Mouse (Mus musculus) liver, embryonic 11.5 days (tissue): Measurements from ENCODE around the gene P3h1. TPM values are rescaled to one million over a fixed set of nuclear protein-coding genes. Genes with fewer than 3 reads are reported as not detected.
"Not testable (repeated sequence)": the region's sequence is repeated elsewhere in the genome, so short reads cannot be mapped to it uniquely, and the experiment has no call there.

ENCODE experiments used
- ATAC-seq: fragments of 200-750 bp; cut with Nextera tagmentation; replicated peaks from 2 replicates; pipeline ENCODE4 v1.8.0; 2017; ENCODE audit warnings: moderate number of reproducible peaks, mild to moderate bottlenecking, moderate TSS enrichment, moderate library complexity; ENCODE audit not compliant: low FRiP score
- DNase-seq: peaks from one replicate; pipeline ENCODE4 v3.0.0-alpha.2; 2017; ENCODE audit warnings: low spot score
- H3K27ac ChIP-seq: fragments of 300-500 bp; sonication (generic); 2 replicates; pipeline ENCODE4 v1.5.1; 2014; ENCODE audit warnings: mild to moderate bottlenecking, low read depth, low read length, control low read depth
- H3K27me3 ChIP-seq: fragments of 300-500 bp; sonication (generic); replicated peaks from 2 replicates; pipeline ENCODE4 v1.6.1; 2014; ENCODE audit warnings: low read length, mixed read lengths; ENCODE audit not compliant: control insufficient read depth, insufficient read depth
- H3K36me3 ChIP-seq: fragments of 300-500 bp; sonication (generic); 2 replicates; pipeline ENCODE4 v1.6.1; 2014; ENCODE audit warnings: mild to moderate bottlenecking, low read length, moderate library complexity, mixed read lengths; ENCODE audit not compliant: control insufficient read depth, insufficient read depth
- H3K4me1 ChIP-seq: fragments of 300-500 bp; sonication (generic); replicated peaks from 2 replicates; pipeline ENCODE4 v1.6.1; 2014; ENCODE audit warnings: low read length, mixed read lengths; ENCODE audit not compliant: control insufficient read depth, insufficient read depth
- H3K4me2 ChIP-seq: fragments of 300-500 bp; sonication (generic); 2 replicates; pipeline ENCODE4 v1.6.1; 2014; ENCODE audit warnings: mild to moderate bottlenecking, control low read depth, moderate library complexity
- H3K4me3 ChIP-seq: fragments of 300-500 bp; sonication (generic); 2 replicates; pipeline ENCODE4 v1.5.1; 2014; ENCODE audit warnings: low read depth, low read length, control low read depth
- H3K9ac ChIP-seq: fragments of 300-500 bp; sonication (generic); 2 replicates; pipeline ENCODE4 v1.6.1; 2014; ENCODE audit warnings: low read depth, low read length, control low read depth
- H3K9me3 ChIP-seq: fragments of 300-500 bp; sonication (generic); 2 replicates; pipeline ENCODE4 v1.6.1; 2016; ENCODE audit warnings: low read length, inconsistent platforms, mixed read lengths; ENCODE audit not compliant: control insufficient read depth
- WGBS: fragments of 180-500 bp; shearing (Covaris S2); extraction: QIAGEN DNeasy Blood & Tissue Kit; methylation state at CpG from one replicate; pipeline ENCODE4 v1.1.7; 2014; 5-methylcytosine and 5-hydroxymethylcytosine counted together
- polyA plus RNA-seq: library from polyadenylated mRNA; unstranded; fragments of >200 nt; fragmentation: Nextera tagmentation; extraction: Ambion mirVana; gene quantifications from 2 replicates; pipeline ENCODE4 v1.2.1, GENCODE M21; 2014

The P3h1 gene
- polyA plus RNA-seq, 1 experiment from 2014 or later = 20.8 TPM

DNA sequence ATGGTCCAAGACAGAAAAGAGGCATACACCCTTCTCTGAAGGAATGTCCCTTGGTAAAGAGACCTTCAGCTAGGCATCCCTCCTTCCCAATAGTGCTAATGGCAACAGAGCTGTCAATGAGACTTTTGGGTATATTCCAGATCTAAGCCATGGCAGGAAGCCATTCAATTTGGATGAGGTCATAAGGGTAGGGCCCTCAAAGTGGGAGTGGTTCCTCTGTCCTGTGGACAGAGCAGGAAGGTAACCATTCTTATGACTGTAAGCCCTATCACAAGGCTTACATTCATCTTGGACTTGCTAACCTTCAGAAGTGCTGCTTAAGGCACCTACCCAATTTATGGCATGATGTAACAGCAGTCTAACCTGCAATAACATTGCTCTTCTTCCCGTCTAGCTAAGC lies 41.9 kb downstream of the P3h1 start:
- WGBS = 76% methylated on average over 1 of the region's 1 CpGs
- Histone ChIP-seq H3K36me3 (peaks cover 46% of the 10 kb centered on the region), H3K27ac (0 out of 2 replicates have a peak overlapping the region, but pooled peaks have one; percentile 26), H3K27me3 (no peaks in the 10 kb centered on the region), H3K9ac (no peak overlapping the region), H3K4me3 (no peak overlapping the region), H3K4me1 (no peaks in the 10 kb centered on the region), H3K4me2 (no peak overlapping the region), H3K9me3 (no peaks in the 10 kb centered on the region)
- ATAC-seq (peak; percentile 42; the same call in 1 of the 2 replicates), DNase-seq (no peak)

DNA sequence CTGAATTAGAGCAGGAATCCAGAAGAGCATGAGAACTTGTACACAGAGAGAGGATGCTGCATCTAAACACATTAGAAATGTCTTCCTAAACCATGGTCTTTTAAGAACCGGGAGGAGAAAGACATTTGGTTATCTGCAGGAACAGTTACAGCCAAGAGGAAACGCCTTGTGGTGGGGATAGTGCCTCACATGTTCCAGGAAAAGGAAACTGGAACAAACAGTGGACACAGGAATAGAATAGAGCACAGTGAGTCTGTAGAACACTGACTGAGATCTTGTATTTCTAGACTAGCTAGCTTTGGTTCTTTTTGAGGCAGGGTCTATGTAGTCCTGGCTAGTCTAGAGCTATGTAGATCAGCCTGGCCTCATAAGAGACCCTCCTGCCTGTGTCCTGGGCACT lies 42.5 kb downstream of the P3h1 start:
- Histone ChIP-seq H3K9me3 (no peaks in the 10 kb centered on the region), H3K27me3 (no peaks in the 10 kb centered on the region), H3K9ac (no peak overlapping the region), H3K4me2 (no peak overlapping the region), H3K36me3 (peaks cover 47% of the 10 kb centered on the region), H3K4me1 (no peaks in the 10 kb centered on the region), H3K4me3 (no peak overlapping the region), H3K27ac (peak overlapping the region; percentile 44; the same call in 1 of the 2 replicates)
- WGBS = 51% methylated on average over 2 of the region's 2 CpGs
- DNase-seq (no peak), ATAC-seq (peak; percentile 49; the same call in 1 of the 2 replicates)

DNA sequence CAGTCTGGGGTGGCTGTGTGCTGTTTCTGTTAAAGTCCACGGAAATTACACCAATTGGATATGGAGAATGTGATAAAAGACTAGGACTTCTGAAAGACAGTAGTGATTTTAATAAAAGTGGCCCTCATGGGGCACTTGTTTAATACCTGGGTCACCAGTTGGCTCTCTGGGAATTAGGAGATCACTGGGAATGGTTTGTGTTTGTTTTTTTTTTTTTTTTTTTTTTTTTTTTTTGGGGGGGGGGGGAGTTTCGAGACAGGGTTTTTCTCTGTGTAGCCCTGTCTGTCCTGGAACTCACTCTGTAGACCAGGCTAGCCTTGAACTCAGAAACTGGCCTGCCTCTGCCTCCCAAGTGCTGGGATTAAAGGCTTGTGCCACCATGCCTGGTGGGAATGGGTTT lies 43.0 kb downstream of the P3h1 start:
- ATAC-seq (no peak), DNase-seq (no peak)
- Histone ChIP-seq H3K9ac (no peak overlapping the region), H3K4me3 (no peak overlapping the region), H3K36me3 (peaks cover 47% of the 10 kb centered on the region), H3K27me3 (no peaks in the 10 kb centered on the region), H3K4me2 (no peak overlapping the region), H3K4me1 (no peaks in the 10 kb centered on the region), H3K9me3 (no peaks in the 10 kb centered on the region), H3K27ac (peak overlapping the region; percentile 44; the same call in 1 of the 2 replicates)
- WGBS = 65% methylated on average over 2 of the region's 2 CpGs

DNA sequence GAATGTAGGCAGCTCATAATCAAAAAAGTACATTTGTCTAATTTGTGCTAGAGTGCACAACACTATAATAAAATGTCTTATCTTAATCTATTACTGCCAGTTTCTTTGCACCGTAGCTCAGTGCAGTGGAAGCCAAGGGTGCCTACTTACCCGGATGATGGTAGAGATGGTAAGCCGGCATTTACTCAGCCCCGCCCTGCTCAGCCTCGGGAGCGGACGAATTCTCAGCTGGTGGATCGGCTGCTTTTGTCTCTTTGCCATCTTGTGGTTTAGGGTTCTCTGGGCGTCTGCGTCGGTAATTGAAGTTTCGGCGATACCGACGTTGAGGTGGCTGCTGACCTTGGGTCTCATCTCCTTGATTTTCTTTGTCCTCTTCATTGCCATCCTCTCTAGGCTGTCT lies 46.1 kb downstream of the P3h1 start:
- H3K4me1 ChIP-seq, H3K4me3 ChIP-seq, H3K27ac ChIP-seq, H3K9ac ChIP-seq, H3K9me3 ChIP-seq, H3K27me3 ChIP-seq, DNase-seq, ATAC-seq, H3K4me2 ChIP-seq: not testable (repeated sequence)
- 84% methylated on average over 15 of the region's 15 CpGs for WGBS
- H3K36me3 ChIP-seq = peaks cover 41% of the 10 kb centered on the region

DNA sequence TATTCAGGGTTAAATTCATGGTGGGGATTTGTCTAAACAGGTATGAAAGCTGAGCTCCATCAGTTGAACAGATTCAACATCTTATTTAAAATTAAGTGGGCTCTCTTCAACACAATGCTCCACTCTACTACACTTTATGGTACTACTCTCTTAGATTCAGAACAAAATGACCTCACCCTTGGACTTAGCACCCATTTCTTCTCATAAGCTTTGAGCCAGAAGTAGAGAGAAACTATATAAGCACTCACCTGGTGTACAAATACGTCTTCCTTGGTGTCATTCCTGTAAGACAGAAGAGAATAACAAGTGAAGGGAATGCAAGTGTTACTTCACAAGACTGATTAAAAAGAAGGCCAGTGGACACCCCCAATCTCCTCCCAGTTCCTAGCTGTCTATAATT lies 52.1 kb downstream of the P3h1 start:
- 86% methylated on average over 1 of the region's 1 CpGs for WGBS
- no peak overlapping the region for H3K4me2 ChIP-seq
- no peak for ATAC-seq
- H3K9me3 ChIP-seq = no peaks in the 10 kb centered on the region
- H3K27ac ChIP-seq = 0 out of 2 replicates have a peak overlapping the region, but pooled peaks have one; percentile 15
- peaks cover 25% of the 10 kb centered on the region for H3K36me3 ChIP-seq
- DNase-seq = no peak
- H3K9ac ChIP-seq = no peak overlapping the region
- no peaks in the 10 kb centered on the region for H3K27me3 ChIP-seq
- H3K4me3 ChIP-seq = no peak overlapping the region
- peaks cover 28% of the 10 kb centered on the region for H3K4me1 ChIP-seq

DNA sequence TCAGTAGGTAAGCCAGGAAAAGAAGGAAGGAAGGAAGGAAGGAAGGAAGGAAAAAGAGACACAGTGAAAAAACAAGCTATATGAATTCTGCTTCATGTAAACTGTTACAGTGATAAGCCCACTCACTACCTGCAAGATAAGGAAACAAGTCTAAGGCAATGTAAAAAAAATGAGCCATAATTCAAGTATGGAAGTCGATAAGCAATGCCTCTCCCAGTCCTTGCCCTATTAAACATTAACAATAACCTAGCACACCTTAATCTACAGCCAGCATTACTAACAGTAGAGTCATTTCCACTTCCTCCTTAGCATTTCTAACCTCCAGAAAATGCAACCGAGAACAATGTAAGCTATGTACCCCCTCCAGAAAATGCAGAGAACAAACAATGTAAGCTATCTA lies 52.6 kb downstream of the P3h1 start:
- no peak overlapping the region for H3K9ac ChIP-seq
- DNase-seq (no peak), ATAC-seq (peak; percentile 45; the same call in 1 of the 2 replicates)
- H3K36me3 ChIP-seq = peaks cover 29% of the 10 kb centered on the region
- no peak overlapping the region for H3K4me3 ChIP-seq
- H3K4me1 ChIP-seq = peaks cover 30% of the 10 kb centered on the region
- H3K4me2 ChIP-seq = peak overlapping the region; percentile 27
- H3K27ac ChIP-seq = 0 out of 2 replicates have a peak overlapping the region, but pooled peaks have one; percentile 27
- H3K9me3 ChIP-seq = no peaks in the 10 kb centered on the region
- H3K27me3 ChIP-seq = no peaks in the 10 kb centered on the region
- WGBS = 47% methylated on average over 2 of the region's 2 CpGs

DNA sequence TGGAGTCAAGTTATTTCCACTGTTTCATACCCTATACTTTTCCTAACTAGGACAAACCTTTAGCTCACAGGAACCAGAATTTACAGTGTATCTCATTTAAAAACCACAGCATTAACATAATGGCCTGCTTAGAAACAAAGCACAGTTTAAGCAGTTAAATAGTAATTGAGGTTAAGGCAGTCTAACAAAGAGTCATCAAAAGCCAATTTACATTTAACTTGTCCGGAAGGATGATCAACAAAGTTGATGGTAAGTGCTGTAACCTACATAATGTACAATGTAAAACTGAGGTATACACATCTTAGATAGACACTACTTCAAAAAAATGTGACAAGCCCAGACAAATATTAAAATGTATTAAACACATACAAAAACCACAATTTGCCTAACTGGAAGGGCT lies 59.2 kb downstream of the P3h1 start:
- peak overlapping the region; percentile 97 for H3K4me3 ChIP-seq
- no peaks in the 10 kb centered on the region for H3K27me3 ChIP-seq
- no peak overlapping the region for H3K27ac ChIP-seq
- DNase-seq (no peak), ATAC-seq (no peak)
- peak overlapping the region; percentile 90 for H3K4me2 ChIP-seq
- H3K36me3 ChIP-seq = peaks cover 16% of the 10 kb centered on the region; the same call in 1 of the 2 replicates
- H3K9ac ChIP-seq = peak overlapping the region; percentile 94
- WGBS = 80% methylated on average over 1 of the region's 1 CpGs
- H3K4me1 ChIP-seq = peaks cover 31% of the 10 kb centered on the region
- H3K9me3 ChIP-seq = no peaks in the 10 kb centered on the region

DNA sequence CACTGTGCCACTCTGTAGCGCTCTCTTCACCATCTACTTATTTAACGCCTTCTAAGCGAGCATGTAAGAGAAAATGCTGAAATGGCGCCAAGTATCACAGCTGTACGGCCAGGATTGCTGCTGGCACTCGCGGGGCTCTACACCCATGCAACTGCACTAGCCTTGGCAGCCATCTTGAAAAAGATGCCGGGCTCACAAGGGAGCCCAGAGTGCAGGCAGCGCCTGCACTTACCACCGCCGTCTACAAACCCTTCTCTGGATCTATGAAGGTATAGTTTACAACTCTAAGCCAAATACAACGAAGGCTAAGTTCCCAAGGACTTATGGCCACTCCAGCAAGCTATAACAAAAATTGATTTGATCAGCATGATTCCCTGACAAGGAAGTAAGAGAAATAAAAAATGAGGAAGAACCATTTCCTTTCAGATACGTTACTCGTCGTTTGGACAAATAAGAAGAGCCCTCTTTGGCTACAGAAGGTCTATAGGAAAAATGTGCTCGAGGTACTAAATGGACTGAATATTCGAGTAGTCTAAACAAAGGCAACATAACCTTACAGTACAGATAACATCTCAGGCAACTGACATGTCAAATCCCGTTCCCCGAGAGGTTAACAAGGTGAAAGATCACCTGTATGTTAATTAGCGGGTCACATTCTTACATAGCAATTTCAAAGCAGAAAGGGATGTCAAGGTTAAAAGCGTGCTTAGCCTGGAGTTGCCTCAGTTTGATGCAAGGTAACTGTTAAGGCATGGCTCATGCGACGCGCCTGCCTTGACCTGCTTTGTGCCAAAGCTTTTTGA lies 60.3 kb downstream of the P3h1 start:
- 1% methylated on average over 24 of the region's 24 CpGs for WGBS
- H3K27ac ChIP-seq = peak overlapping the region; percentile 80
- ATAC-seq (no peak), DNase-seq (peak; percentile 55)
- H3K9me3 ChIP-seq = no peaks in the 10 kb centered on the region
- H3K27me3 ChIP-seq = no peaks in the 10 kb centered on the region
- H3K4me1 ChIP-seq = peaks cover 22% of the 10 kb centered on the region
- H3K36me3 ChIP-seq = peaks cover 16% of the 10 kb centered on the region; the same call in 1 of the 2 replicates
- peak overlapping the region; percentile 94 for H3K9ac ChIP-seq
- peak overlapping the region; percentile 90 for H3K4me2 ChIP-seq
- peak overlapping the region; percentile 97 for H3K4me3 ChIP-seq
